Mouse (Mus musculus) MEL (cell line): Measurements from ENCODE around the gene Bcl6.

Source experiments
- CHD1 ChIP-seq: IDR thresholded peaks from 2 replicates; pipeline ENCODE4 v1.6.1; 2012; ENCODE audit warnings: low read depth, mild to moderate bottlenecking, inconsistent platforms, low read length, improper control_type of control experiment
- CHD2 ChIP-seq: IDR thresholded peaks from 2 replicates; pipeline ENCODE4 v1.6.1; 2011; ENCODE audit warnings: low read length, improper control_type of control experiment
- CTCF ChIP-seq, 3 experiments: IDR thresholded peaks in 2 of 3; conservative IDR thresholded peaks in 1 of 3; 2 replicates each; pipeline ENCODE4 v1.5.1; 2011 to 2012; ENCODE audit warnings: low read length in 3 of 3, low read depth in 2 of 3, mild to moderate bottlenecking in 2 of 3, improper control_type of control experiment in 1 of 3, inconsistent platforms in 1 of 3, mixed read lengths in 1 of 3, moderate library complexity in 1 of 3; ENCODE audit not compliant: control insufficient read depth in 1 of 3, insufficient read depth in 1 of 3, poor library complexity in 1 of 3, severe bottlenecking in 1 of 3
- E2F4 ChIP-seq: IDR thresholded peaks from 2 replicates; pipeline ENCODE4 v1.6.1; 2011; ENCODE audit warnings: low read depth, low read length, improper control_type of control experiment, borderline replicate concordance
- EP300 ChIP-seq, 2 experiments: IDR thresholded peaks; 2 replicates each; pipeline ENCODE4 v1.6.1; 2011; ENCODE audit warnings: improper control_type of control experiment in 2 of 2, low read length in 2 of 2, low read depth in 1 of 2, mild to moderate bottlenecking in 1 of 2
- GATA1 ChIP-seq: IDR thresholded peaks from 2 replicates; pipeline ENCODE4 v1.6.1; 2011; ENCODE audit warnings: low read depth, low read length, improper control_type of control experiment
- MAFK ChIP-seq: IDR thresholded peaks from 2 replicates; pipeline ENCODE4 v1.6.1; 2011; ENCODE audit warnings: low read depth, mild to moderate bottlenecking, low read length, improper control_type of control experiment, borderline replicate concordance
- MXI1 ChIP-seq: IDR thresholded peaks from 2 replicates; pipeline ENCODE4 v1.6.1; 2011; ENCODE audit warnings: mild to moderate bottlenecking, low read depth, low read length, improper control_type of control experiment
- POLR2A ChIP-seq, 2 experiments: IDR thresholded peaks; 2 replicates each; pipeline ENCODE4 v1.6.1; 2011 to 2012; ENCODE audit warnings: low read length in 2 of 2, mild to moderate bottlenecking in 2 of 2, control low read depth in 1 of 2, improper control_type of control experiment in 1 of 2, low read depth in 1 of 2, moderate library complexity in 1 of 2; ENCODE audit not compliant: control insufficient read depth in 1 of 2, insufficient read depth in 1 of 2, poor library complexity in 1 of 2
- POLR2AphosphoS2 ChIP-seq: IDR thresholded peaks from 2 replicates; pipeline ENCODE4 v1.6.1; 2011; ENCODE audit warnings: low read length, improper control_type of control experiment
- SIN3A ChIP-seq: IDR thresholded peaks from 2 replicates; pipeline ENCODE4 v1.6.1; 2012; ENCODE audit warnings: low read length, improper control_type of control experiment, inconsistent platforms
- SMC3 ChIP-seq: IDR thresholded peaks from 2 replicates; pipeline ENCODE4 v1.6.1; 2011; ENCODE audit warnings: low read depth, low read length, improper control_type of control experiment
- TAL1 ChIP-seq: IDR thresholded peaks from 2 replicates; pipeline ENCODE4 v1.6.1; 2012; ENCODE audit warnings: mild to moderate bottlenecking, inconsistent platforms, low read length, moderate library complexity, mixed read lengths
- USF1 ChIP-seq: IDR thresholded peaks from 2 replicates; pipeline ENCODE4 v1.6.1; 2014; ENCODE audit warnings: low read depth, mild to moderate bottlenecking, inconsistent platforms, low read length, improper control_type of control experiment, moderate library complexity

DNA sequence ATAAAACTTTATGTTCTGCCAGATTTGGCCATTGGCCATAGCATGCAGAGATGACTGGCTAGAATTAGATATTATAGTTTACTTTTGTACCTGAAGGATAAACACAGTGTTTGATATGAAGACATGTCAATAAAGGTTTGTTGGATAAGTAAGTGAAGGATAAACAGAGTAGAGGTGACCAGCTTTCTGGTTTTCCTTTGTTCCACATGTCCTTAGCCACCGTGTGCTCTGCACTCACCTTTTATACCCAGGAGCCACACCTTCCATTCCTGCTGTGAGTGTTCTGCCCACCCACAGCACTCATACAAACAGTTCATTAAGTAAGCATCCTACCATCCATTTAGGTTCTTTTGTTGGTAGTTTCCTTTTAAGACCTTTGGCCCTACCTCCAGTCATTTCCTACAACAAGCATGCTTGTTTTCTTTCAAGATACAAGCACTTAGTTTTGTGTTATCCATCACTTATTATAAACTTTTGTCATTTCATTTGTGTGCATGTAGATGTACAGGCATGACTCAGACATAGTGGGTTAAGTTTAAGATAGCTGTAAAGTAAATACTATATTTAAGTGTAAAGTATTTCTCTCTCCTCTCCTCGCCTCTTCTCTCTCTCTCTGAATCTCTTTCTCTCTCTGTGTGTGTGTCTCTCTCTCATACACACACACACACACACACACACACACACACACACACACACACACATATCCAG, 41.5 kb upstream of the Bcl6 start:
- no peak for TF ChIP-seq USF1
- TF ChIP-seq EP300 (IDR thresholded peaks at IDR 0.05; ENCODE audit: low read depth in 1 of 2, low read length in 2 of 2), result no peak
- no peak for TF ChIP-seq GATA1
- TF ChIP-seq POLR2A (IDR thresholded peaks at IDR 0.05; ENCODE audit: control insufficient read depth in 1 of 2, insufficient read depth in 1 of 2, low read depth in 1 of 2, low read length in 2 of 2, poor library complexity in 1 of 2), result no peak
- no peak for TF ChIP-seq MXI1
- no peak for TF ChIP-seq CHD2
- no peak for TF ChIP-seq CTCF (IDR thresholded peaks at IDR 0.05 in 2 of 3, conservative IDR thresholded peaks at IDR 0.05 in 1 of 3; ENCODE audit: control insufficient read depth in 1 of 3, insufficient read depth in 1 of 3, low read depth in 2 of 3, low read length in 3 of 3, poor library complexity in 1 of 3, severe bottlenecking in 1 of 3)
- no peak for TF ChIP-seq TAL1
- TF ChIP-seq POLR2AphosphoS2, result no peak
- no peak for TF ChIP-seq MAFK
- TF ChIP-seq SIN3A, result no peak
- no peak for TF ChIP-seq CHD1
- TF ChIP-seq E2F4, result no peak
- TF ChIP-seq SMC3, result no peak
